Mouse (Mus musculus) T-helper 17 cell (primary cell): Measurements from ENCODE around the gene Zdhhc23.

Source experiments
- in situ Hi-C, 2 experiments: fragments of 300-600 bp; cut with MboI, MseI; formaldehyde crosslinking; loops; 1 replicate in 1 of 2; 2 replicates in 1 of 2; pipeline ENCODE4 v1.15.1; 2025; ENCODE audit warnings: high pct_unique_total_duplicates in 2 of 2

The Zdhhc23 gene

GRCm38 (mm10) chr16:43970426-43970825 is 9.2 kb downstream of the Zdhhc23 start:
- in situ Hi-C loops: no loop called here

- in situ Hi-C loops: no loop called here
Observed at GRCm38 (mm10) chr16:43965781-43966389, 13.7 kb downstream of the Zdhhc23 start.

DNA sequence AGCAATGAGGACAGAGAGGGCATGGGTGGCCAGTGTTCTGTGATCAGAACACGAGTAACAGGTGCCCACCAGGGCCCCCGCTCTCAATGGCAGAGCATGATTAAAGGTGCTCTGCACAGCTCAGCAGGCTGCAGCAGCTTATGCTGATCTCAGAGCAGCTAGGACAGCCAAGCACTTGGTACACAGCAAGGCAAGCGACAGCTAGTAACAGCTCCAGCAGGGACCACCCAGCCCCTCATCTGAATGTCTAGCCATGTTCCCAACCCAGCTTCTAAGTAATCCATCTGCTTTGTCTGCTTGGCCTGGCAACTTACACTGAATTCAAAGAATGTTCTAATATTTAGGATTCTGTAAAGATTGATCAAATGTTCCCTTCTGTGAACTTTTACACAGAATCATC is 15.8 kb downstream of the Zdhhc23 start:
- in situ Hi-C loops: loop anchor here in 1 of 2 experiments (5.0 kb wide), 1 partner anchor 49 kb away; no protein-coding TSS in a partner anchor

- in situ Hi-C loops: loop anchor here in 1 of 2 experiments (5.0 kb wide), 1 partner anchor 49 kb away; no protein-coding TSS in a partner anchor
Observed at GRCm38 (mm10) chr16:43963291-43963690, 16.3 kb downstream of the Zdhhc23 start.

DNA sequence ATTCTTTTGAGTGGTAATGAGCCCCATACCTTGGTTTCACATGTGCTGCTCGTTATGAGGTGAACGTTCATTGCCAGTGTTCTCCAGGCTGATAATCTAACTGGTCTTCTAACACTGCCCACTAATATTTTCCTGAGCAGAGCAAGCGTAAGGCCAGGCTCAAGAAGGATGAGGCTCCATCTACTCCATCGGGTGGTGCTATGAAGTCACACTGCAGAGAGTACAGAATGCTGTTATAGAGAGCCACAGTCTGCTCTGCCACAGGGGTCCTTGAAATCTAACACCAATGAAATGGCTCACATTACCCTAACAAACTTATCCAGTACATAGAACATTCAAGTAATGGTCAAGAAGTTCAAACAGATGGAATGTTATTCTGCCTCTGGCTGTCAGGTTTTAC is 21.6 kb downstream of the Zdhhc23 start:
- in situ Hi-C loops: no loop called here

DNA sequence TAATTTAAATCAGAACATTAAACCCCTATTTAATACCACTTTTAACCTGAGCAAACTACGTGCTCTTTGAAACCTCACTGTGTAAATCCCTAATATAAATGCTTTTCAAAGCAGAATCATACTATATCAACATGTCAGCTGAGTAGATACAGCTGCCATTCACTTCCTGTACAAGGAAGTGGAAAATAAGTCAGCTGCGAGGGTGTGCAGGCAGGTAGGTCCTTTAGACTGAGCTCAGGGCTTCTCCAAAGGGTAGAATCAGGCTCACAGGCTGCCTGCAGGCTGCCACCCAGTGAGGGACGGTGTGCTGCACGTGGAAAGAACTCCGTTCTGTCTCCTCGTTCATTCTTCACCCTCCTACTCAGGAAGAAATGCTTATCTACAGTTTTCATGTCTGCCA is 24.7 kb downstream of the Zdhhc23 start:
- in situ Hi-C loops: no loop called here

- in situ Hi-C loops: no loop called here
Observed at GRCm38 (mm10) chr16:43951591-43951990, 28.0 kb downstream of the Zdhhc23 start.

DNA sequence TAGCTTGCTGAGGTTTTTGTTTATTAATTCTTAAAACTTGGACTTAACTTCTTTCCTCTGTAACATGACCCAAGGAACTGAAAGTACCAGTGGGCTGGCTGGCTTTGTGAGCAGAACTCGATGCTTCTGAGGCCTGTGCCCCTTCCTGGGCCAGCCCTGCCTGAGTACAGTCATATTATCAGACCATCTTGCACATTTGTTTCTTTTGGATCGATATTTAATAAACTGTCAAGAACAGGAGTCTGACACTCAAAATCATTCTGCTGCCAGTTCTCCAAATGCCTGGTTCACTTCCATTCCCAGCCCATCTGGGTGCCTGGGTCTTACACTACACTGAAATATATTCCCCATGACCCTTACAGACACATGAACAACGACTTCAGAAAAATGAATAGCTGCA is 33.7 kb downstream of the Zdhhc23 start:
- in situ Hi-C loops: no loop called here

- in situ Hi-C loops: no loop called here
Observed at GRCm38 (mm10) chr16:43945351-43945750, 34.2 kb downstream of the Zdhhc23 start.

- in situ Hi-C loops: no loop called here
Observed at GRCm38 (mm10) chr16:43940846-43941245, 38.7 kb downstream of the Zdhhc23 start.

DNA sequence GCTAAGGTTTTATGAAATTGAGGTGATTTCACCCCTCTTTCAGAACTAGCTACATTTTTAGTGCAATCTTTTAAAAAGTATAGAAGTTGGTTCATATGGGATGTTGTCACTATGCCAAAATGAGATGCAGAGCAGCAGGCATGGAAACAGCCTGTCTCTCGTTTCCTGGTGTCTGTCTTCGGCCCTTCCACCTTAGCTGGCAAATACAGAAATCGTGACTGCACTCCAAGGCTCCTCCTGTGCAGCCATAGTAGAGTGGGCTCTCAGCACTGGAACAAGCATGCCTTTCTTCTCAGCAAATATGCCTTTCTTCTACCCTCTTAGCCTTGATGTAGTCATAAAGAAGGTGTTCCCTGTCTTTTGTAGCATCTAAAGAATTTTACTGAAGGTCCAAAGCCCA is 43.7 kb downstream of the Zdhhc23 start:
- in situ Hi-C loops: no loop called here

DNA sequence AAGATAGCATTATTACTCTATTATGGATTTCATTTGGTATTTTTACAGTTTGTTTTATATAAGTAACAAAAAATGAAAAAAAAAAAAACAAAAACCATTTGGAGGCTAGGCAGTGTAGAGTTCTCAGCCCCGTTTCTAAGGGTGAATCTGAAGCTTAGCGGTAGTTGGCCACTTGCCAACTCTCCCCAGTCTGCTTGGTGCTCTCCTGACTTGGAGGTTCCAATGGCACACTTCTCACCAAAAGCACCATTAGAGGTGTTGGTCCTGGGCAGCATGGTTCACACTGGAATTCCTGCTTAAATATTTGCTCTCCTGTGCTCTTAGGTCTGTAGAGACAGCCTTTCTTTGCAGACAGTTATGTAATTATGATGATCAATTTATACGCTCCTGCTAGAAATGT is 44.2 kb downstream of the Zdhhc23 start:
- in situ Hi-C loops: no loop called here

DNA sequence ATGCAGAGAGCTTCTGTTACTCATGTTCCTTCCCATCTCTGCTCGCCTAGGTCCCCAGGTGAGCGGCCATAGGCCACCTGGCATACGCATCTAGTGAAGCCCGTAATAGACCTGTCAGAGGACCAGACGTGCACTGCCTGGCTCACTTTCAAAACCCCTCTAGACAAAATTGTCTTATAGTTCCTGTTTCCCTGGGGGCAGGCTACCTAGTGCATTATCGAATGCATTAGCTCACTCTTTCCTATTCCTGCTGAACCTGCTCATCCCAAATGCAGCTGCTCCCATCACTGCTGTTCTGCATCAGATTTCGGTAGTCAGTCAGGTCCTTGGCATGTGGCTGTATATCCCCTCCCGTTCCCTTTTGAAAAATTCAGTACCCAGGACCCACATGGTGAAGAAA is 44.7 kb downstream of the Zdhhc23 start:
- in situ Hi-C loops: no loop called here

DNA sequence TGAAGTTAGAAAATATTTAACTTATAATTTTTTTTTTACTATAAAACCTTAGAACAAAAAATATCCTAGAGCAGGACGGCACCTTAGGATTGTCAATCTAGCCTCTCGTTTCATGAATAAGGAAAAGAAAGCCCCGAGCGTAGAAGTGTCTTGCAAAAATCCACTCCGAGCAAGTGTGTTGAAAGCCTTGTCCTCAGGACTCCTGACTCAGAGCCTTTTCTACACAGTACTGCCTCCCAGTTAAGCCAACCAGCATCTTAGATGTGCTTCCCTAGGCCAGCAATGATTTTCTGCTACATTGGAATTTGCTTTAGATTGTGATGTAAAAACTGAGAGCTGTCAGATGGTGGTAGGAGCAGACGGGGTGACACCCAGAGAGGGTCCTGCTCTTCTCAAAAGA is 46.5 kb downstream of the Zdhhc23 start:
- in situ Hi-C loops: no loop called here

GRCm38 (mm10) chr16:43932319-43932718 is 47.3 kb downstream of the Zdhhc23 start:
- in situ Hi-C loops: no loop called here

DNA sequence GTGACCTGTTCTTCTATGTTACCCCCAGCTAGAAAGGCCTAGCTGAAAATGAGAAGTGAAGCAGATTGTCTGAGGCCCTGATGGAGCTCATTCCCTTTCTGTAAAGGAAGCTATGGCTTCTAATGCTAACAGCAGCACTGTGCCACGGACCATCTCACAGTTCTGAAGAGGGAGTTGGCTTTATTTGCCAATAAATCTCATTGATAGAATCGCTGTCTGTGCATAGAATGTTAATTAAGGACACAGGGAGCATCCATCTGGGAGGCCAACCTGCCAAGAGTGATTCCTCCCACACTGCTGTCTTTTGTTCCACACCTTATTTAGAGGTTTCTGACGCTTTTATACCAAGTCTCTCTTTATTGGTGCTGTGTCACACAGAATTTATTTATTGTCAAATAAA is 48.1 kb downstream of the Zdhhc23 start:
- in situ Hi-C loops: no loop called here

DNA sequence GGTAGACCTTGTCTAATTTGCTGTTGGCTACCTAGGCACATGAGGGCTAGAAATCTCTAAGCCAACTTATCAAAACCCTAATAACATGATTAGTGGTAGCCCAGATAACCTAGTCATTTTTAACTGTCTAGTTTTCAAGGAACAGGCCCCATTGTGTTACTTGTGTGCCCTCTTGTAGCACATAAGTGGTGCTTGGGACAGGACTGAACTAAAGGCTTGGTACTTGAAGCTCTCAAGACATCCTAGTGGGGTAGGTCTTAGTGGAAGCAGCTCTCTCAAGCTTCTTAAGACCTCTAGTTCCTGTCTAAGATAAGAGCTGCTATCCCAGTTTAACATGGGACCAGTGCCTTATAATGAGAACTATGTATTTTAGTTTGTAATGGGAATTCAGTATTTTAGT is 49.0 kb downstream of the Zdhhc23 start:
- in situ Hi-C loops: no loop called here

GRCm38 (mm10) chr16:43926341-43926859 is 53.2 kb downstream of the Zdhhc23 start, which contains the start of gene Qtrt2:
TSS of gene Qtrt2 (minus strand) at chr16:43926809.
- in situ Hi-C loops: no loop called here

DNA sequence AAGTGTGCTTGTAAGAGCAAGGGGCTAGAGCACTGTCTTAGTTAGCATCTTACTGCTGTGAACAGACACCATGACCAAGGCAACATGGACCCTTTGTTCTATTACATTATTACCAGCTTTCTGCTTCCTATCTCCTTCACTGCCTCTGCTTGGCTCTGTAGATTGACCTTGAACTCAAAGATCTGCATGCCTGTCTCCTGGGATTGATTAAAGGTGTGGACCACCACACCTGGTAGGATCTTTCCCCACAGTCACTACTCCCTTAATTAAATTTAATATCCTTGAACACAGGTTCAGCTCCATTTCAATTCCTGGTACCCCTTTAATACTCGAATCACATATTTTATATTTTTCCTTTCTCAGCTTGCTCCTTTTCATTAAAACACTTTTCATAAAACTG is 53.7 kb downstream of the Zdhhc23 start:
- in situ Hi-C loops: no loop called here

GRCm38 (mm10) chr16:43925001-43925558 is 54.5 kb downstream of the Zdhhc23 start:
- in situ Hi-C loops: no loop called here

- in situ Hi-C loops: no loop called here
Observed at GRCm38 (mm10) chr16:43922630-43923029, 57.0 kb downstream of the Zdhhc23 start.

GRCm38 (mm10) chr16:43922024-43922423 is 57.6 kb downstream of the Zdhhc23 start:
- in situ Hi-C loops: no loop called here

DNA sequence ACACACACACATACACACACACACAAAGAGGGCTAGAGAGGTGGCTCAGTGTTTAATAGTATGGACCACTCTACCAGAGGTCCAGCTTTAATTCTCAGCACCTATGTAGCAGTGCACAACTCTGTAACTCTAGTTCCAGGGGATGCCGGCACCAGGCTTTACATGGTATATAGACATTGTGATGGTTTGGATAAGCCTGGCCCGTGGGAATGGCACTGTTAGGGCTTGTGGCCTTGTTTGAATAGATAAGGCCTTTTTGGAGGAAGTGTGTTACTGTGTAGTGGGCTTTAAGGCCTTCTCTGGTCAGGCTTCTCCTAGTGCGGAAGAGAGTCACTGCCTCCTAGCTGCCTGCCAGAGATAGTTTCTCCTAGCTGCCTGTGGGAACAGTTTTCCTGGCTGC is 60.7 kb downstream of the Zdhhc23 start:
- in situ Hi-C loops: no loop called here
